Mouse (Mus musculus): ENCODE results near the gene Tsc22d4.

DNA sequence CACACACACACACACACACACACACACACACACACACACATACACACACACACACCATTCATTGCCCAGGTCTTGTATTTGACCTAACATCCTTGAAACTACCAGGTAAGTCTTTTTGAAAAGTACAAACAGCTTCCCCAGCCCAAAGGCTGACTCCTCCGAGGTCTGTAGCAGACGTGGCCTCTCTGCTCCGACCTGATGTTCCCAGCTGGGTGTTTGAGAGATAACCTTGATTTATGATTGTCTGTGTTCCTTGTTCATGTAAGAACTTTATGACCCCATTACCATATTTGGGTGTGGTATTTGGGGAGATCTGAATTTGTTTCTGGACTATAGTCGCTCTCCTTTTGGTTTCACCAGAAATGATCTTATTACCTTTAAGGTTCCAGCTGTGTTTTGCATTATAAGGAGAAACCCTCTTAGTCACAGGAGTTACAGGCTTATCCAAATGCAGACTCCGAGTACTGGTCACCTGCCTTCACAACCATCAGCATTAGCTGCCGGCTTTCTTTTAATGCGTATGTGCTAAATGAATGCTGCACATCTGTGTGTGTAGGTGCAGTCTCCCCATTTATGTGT is 31.8 kb downstream of the Tsc22d4 start:
- TF ChIP-seq E2F4 (IDR thresholded peaks at IDR 0.05; ENCODE audit: insufficient read depth) (no peak), POLR2A (IDR thresholded peaks at IDR 0.05; ENCODE audit: insufficient read length, low read depth) (no peak), SRF (IDR thresholded peaks at IDR 0.05; ENCODE audit: control insufficient read depth, insufficient read length, low read depth) (no peak), CEBPB (IDR thresholded peaks at IDR 0.05; ENCODE audit: insufficient read depth, poor library complexity, severe bottlenecking) (no peak)

All from myocyte (in vitro differentiated cells).